Mouse (Mus musculus) 3T3-L1 (cell line): ENCODE results near the gene Psme3.

Experiments used
- DNase-seq: peaks from one replicate; pipeline ENCODE4 v3.0.0-alpha.2; 2015; ENCODE audit warnings: low read depth, low spot score

Gene Psme3

GRCm38 (mm10) chr11:101351721-101352111 is 35.7 kb downstream of the Psme3 start:
- no peak for DNase-seq

GRCm38 (mm10) chr11:101353436-101353835 is 37.4 kb downstream of the Psme3 start:
- DNase-seq = no peak

- no peak for DNase-seq
Observed at GRCm38 (mm10) chr11:101354438-101355010, 38.5 kb downstream of the Psme3 start.

GRCm38 (mm10) chr11:101355916-101356315 is 39.9 kb downstream of the Psme3 start:
- no peak for DNase-seq

DNA sequence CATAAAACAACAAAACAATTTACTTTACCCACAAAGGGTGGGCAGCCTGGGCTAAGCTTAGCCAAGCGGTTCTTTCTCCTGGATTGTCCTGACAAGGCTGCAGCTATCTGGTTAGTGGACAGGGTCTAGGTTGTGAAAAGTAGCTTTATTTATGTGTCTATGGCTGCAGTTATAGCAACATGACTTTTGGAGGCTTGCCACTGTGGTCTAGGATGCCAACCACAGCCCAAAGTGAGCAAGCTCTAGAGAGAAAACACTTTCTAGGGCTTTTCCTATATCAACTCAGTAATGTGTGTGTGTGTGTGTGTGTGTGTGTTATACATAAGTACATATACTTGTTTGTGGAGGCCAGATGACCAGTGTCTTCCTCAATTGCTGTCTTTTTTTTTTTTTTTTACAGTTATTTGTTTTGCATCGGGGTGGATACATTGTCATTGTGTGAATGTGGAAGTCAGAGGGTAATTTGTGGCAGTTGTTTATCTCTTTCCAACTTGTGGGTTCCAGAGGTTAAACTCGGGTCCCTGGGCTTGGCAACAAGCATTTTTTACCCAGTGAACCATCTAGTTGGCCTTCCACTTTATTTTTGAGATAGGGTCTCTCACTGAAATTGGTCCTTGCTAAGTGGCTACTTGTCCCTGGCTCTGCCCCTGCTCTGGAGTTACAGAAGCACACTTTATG is 41.6 kb downstream of the Psme3 start:
- DNase-seq = peak; percentile 66

- DNase-seq = no peak
Observed at GRCm38 (mm10) chr11:101359776-101360175, 43.8 kb downstream of the Psme3 start.

DNA sequence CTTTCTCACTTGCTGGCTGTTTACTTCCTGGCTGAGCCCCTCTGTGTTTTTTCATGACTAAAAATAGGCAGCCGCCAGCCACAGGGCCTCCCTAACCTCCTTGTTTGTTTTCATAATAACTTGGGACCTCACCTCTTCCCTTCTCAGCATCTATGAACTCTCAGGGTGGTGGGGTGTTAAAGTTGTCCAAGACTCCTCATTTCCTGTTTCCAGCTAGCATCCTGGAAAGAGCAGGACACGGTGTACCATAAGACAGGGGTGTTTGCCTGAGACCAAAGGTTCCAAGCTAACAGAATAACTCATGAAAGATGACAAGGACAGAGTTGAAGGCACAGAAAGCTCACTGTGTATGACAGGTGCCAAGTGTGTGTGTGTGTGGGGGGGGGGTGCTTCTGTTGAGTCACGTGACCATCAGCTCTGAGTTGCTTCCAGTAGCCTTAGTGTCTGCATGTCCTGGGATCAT is 44.7 kb downstream of the Psme3 start:
- no peak for DNase-seq

DNA sequence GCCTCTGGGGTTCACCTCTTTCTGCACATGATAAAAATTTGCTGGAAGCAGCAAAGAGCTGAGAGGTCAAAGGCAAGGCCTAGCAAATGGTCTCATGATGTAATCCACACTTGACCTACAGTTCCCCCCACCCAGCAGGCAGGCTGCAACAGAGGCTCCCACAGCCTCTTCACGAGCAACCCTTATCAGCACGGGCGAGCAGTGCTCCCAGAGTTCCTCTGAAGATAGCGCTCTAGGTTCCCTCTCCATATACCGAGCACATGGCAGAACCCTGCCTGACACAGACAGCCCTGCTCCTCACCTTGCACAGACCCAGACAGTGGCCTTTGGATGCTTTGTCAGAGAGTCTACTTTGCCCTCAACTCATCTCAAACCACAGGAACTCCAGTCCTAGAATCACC is 48.5 kb downstream of the Psme3 start:
- no peak for DNase-seq

GRCm38 (mm10) chr11:101367326-101367935 is 51.4 kb downstream of the Psme3 start, which contains the start of gene G6pc:
Gene G6pc, plus strand, starts transcription at chr11:101367561.
- no peak for DNase-seq

- no peak for DNase-seq
Observed at GRCm38 (mm10) chr11:101370141-101370540, 54.1 kb downstream of the Psme3 start.
